ENCODE assay signal across 20 mouse cellular contexts in the genomic region with DNA sequence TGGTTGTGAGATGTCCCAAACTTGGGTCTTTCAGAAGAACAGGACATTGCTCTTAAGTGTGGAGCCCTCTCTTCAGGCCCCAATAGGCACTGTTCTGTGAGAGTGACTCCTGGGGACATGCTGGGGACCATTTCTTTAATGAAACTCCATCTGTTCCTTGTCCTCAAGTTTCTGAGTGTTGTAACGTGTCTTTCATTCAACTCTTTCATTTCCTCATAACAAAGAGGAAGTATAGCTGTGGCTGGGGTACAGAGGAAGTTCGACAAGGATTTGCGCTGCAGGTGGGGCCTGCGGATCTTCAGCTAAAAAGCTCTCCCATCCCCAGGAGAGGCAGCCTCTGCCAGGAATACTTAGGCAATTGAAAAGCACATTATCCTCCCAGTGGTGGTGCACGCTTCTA. TPM values are rescaled to one million over a fixed set of nuclear protein-coding genes. Genes with fewer than 3 reads are reported as not detected.
DNase-seq lines count a peak whose midpoint lies in the region; ATAC-seq and TF ChIP-seq lines count a peak whose summit lies in the region.
"Had no signal": no experiment of that assay in that cellular context is flagged by ENCODE, and none has a peak within 500 bp of the region (broad histone marks: within the 10 kb centered on the region; RNA-seq: fewer than 3 reads in every experiment).

No protein-coding gene starts in this region.

- no peaks in the 10 kb centered on the region for H3K27me3 ChIP-seq in liver, adult 2 months (ENCODE audit: control insufficient read depth, insufficient read depth, low read length)
- no peaks in the 10 kb centered on the region for H3K27me3 ChIP-seq in liver, embryonic 11.5 days (replicated peaks; ENCODE audit: control insufficient read depth, insufficient read depth, low read length)
- no peaks in the 10 kb centered on the region for H3K27me3 ChIP-seq in midbrain, embryonic 14.5 days (ENCODE audit: control insufficient read depth, insufficient read depth, low read length)

- no peak for ATAC-seq in liver, embryonic 11.5 days (replicated peaks; ENCODE audit: low FRiP score)
- ATAC-seq in neutrophil, adult 5-6 weeks (ENCODE audit: extremely low read depth, insufficient number of reproducible peaks, low FRiP score, poor library complexity, severe bottlenecking): peak; percentile 72
- no peak for ATAC-seq in midbrain, embryonic 14.5 days (ENCODE audit: low FRiP score, low TSS enrichment)
- ATAC-seq: forebrain, postnatal 0 days had no signal

- H3K4me3 ChIP-seq in liver, adult 2 months (ENCODE audit: insufficient read depth, low read depth, low read length): no peak overlapping the region
- no peak overlapping the region for H3K4me3 ChIP-seq in liver, embryonic 11.5 days (ENCODE audit: low read depth, low read length)
- no peak overlapping the region for H3K4me3 ChIP-seq in midbrain, embryonic 14.5 days (replicated peaks; ENCODE audit: low read depth, low read length)
- H3K4me3 ChIP-seq: gastrocnemius, adult 2 months had no signal

- H3K4me2 ChIP-seq in liver, embryonic 11.5 days: no peak overlapping the region
- no peak overlapping the region for H3K4me2 ChIP-seq in midbrain, embryonic 14.5 days (ENCODE audit: low read length)
- H3K4me2 ChIP-seq: heart, embryonic 11.5 days had no signal

- no peaks in the 10 kb centered on the region for H3K79me2 ChIP-seq in liver, adult 2 months (ENCODE audit: control insufficient read depth, insufficient read depth, low read length)

- no peak overlapping the region for H3K9ac ChIP-seq in liver, adult 2 months (ENCODE audit: low read depth, low read length)
- H3K9ac ChIP-seq in liver, embryonic 11.5 days (ENCODE audit: low read depth, low read length): no peak overlapping the region
- H3K9ac ChIP-seq in midbrain, embryonic 14.5 days (replicated peaks; ENCODE audit: low read length): no peak overlapping the region
- H3K9ac ChIP-seq: forebrain, postnatal 0 days had no signal

- TF ChIP-seq POLR2A in liver, adult 2 months (IDR thresholded peaks at IDR 0.05; ENCODE audit: extremely low read depth, insufficient read depth, low read length): no peak

- no peak for TF ChIP-seq CTCF in liver, adult 2 months (IDR thresholded peaks at IDR 0.05; ENCODE audit: low read depth, low read length)

- DNase-seq in liver, adult 2 months (ENCODE audit: extremely low read depth, low read depth, low spot score): peak; percentile 36
- no peak for DNase-seq in liver, embryonic 11.5 days (ENCODE audit: low spot score)
- peak; percentile 88 for DNase-seq in A20 (ENCODE audit: low read depth, low spot score)
- peak; percentile 32 for DNase-seq in c-Kit-positive CD71-negative TER-119-negative erythroid progenitor cells, embryonic 14.5 days (ENCODE audit: low read depth)
- no peak for DNase-seq in c-Kit-positive CD71-positive TER-119-positive erythroid progenitor cells, embryonic 14.5 days (ENCODE audit: low spot score)
- DNase-seq in gastrocnemius, postnatal 25 days: no peak
- DNase-seq in midbrain, embryonic 14.5 days: no peak
- DNase-seq: adrenal gland, adult 8-10 months; cerebellum, postnatal 10 days; forebrain, postnatal 0 days; gastrocnemius, adult 2 months; heart, postnatal 4 days; kidney, adult 8-10 months; lung, adult 2 months; right cerebral cortex, postnatal 25 days had no signal

- 81% methylated on average over 5 of the region's 5 CpGs for WGBS in liver, adult 2 months
- whole genome bisulfite sequencing in liver, embryonic 11.5 days: 47% methylated on average over 5 of the region's 5 CpGs
- WGBS in midbrain, embryonic 14.5 days: 77% methylated on average over 5 of the region's 5 CpGs

- no peak overlapping the region for H3K27ac ChIP-seq in liver, adult 2 months (replicated peaks; ENCODE audit: insufficient read depth, low read depth, low read length)
- H3K27ac ChIP-seq in liver, embryonic 11.5 days (ENCODE audit: low read depth, low read length): no peak overlapping the region
- no peak overlapping the region for H3K27ac ChIP-seq in midbrain, embryonic 14.5 days (replicated peaks; ENCODE audit: low read depth, low read length)
- H3K27ac ChIP-seq: gastrocnemius, adult 2 months had no signal

- peaks cover 3% of the 10 kb centered on the region; the same call in 1 of the 2 replicates for H3K4me1 ChIP-seq in liver, adult 2 months (ENCODE audit: control insufficient read depth, insufficient read depth, low read length)
- H3K4me1 ChIP-seq in liver, embryonic 11.5 days (replicated peaks; ENCODE audit: control insufficient read depth, insufficient read depth, low read length): peaks cover 4% of the 10 kb centered on the region
- peaks cover 2% of the 10 kb centered on the region; the same call in 1 of the 2 replicates for H3K4me1 ChIP-seq in midbrain, embryonic 14.5 days (ENCODE audit: control insufficient read depth, insufficient read depth, low read length)

- H3K36me3 ChIP-seq in liver, adult 2 months (ENCODE audit: control insufficient read depth, insufficient read depth, low read length): no peaks in the 10 kb centered on the region
- H3K36me3 ChIP-seq in liver, embryonic 11.5 days (ENCODE audit: control insufficient read depth, insufficient read depth, low read length): no peaks in the 10 kb centered on the region
- H3K36me3 ChIP-seq in midbrain, embryonic 14.5 days (ENCODE audit: control insufficient read depth, insufficient read depth, low read length): no peaks in the 10 kb centered on the region

- H3K9me3 ChIP-seq in liver, embryonic 11.5 days (ENCODE audit: control insufficient read depth, low read length): no peaks in the 10 kb centered on the region
- no peaks in the 10 kb centered on the region for H3K9me3 ChIP-seq in midbrain, embryonic 14.5 days (ENCODE audit: control insufficient read depth, low read length)

RNA-seq across cellular contexts. Expression of gene Dtx2, which starts 4.0 kb away (rescaled TPM):
- 1.0 and 1.9 TPM in 2 replicates for total RNA-seq in liver, adult 2 months (2014; rRNA removed)
- 4.3 and 7.1 TPM in 2 replicates for polyA plus RNA-seq in liver, adult 2 months (2012; rRNA removed)
- polyA plus RNA-seq in liver, embryonic 11.5 days (2014; fragmentation: Nextera tagmentation; extraction: Ambion mirVana): 20.0 and 20.3 TPM in 2 replicates
- total RNA-seq in neutrophil, adult 5-6 weeks (2017): 13.0 and 13.7 TPM in 2 replicates
- total RNA-seq in gastrocnemius, postnatal 25 days (2021): 1 to 10 TPM; 5.9 to 7.3 TPM
- polyA plus RNA-seq in midbrain, embryonic 14.5 days (2014; fragmentation: Nextera tagmentation; extraction: Ambion mirVana): 23.0 and 24.0 TPM in 2 replicates

RNA-seq across cellular contexts. Expression of gene Zp3, which starts 10.7 kb away (rescaled TPM):
- not detected in 2 replicates for total RNA-seq in liver, adult 2 months (2014; rRNA removed)
- not detected in 2 replicates for polyA plus RNA-seq in liver, adult 2 months (2012; rRNA removed)
- not detected in 2 replicates for polyA plus RNA-seq in liver, embryonic 11.5 days (2014; fragmentation: Nextera tagmentation; extraction: Ambion mirVana)
- total RNA-seq in neutrophil, adult 5-6 weeks (2017): not detected in 2 replicates
- not detected for total RNA-seq in gastrocnemius, postnatal 25 days (2021)
- polyA plus RNA-seq in midbrain, embryonic 14.5 days (2014; fragmentation: Nextera tagmentation; extraction: Ambion mirVana): 0.16 TPM in 1 of 2 replicates, not detected in the other
- total RNA-seq: adrenal gland, adult 8-10 months; gastrocnemius, adult 2 months; heart, postnatal 4 days had no signal
- polyA plus RNA-seq: C2C12; large intestine, adult 2 months; limb, embryonic 11.5 days had no signal

RNA-seq across cellular contexts. Expression of gene Ssc4d, which starts 16.3 kb away (rescaled TPM):
- 4.0 and 4.8 TPM in 2 replicates for total RNA-seq in liver, adult 2 months (2014; rRNA removed)
- 5.8 and 6.5 TPM in 2 replicates for polyA plus RNA-seq in liver, adult 2 months (2012; rRNA removed)
- 3.0 and 3.1 TPM in 2 replicates for polyA plus RNA-seq in liver, embryonic 11.5 days (2014; fragmentation: Nextera tagmentation; extraction: Ambion mirVana)
- total RNA-seq in neutrophil, adult 5-6 weeks (2017): 5.0 and 5.6 TPM in 2 replicates
- 1 to 10 TPM in 1 of 2 experiments, under 1 TPM in 1; 0.67 to 1.2 TPM for total RNA-seq in gastrocnemius, postnatal 25 days (2021)
- polyA plus RNA-seq in midbrain, embryonic 14.5 days (2014; fragmentation: Nextera tagmentation; extraction: Ambion mirVana): 1.4 and 1.9 TPM in 2 replicates

RNA-seq across cellular contexts. Expression of gene Upk3b, which starts 47.7 kb away (rescaled TPM):
- 0.34 and 0.55 TPM in 2 replicates for total RNA-seq in liver, adult 2 months (2014; rRNA removed)
- polyA plus RNA-seq in liver, adult 2 months (2012; rRNA removed): 1.3 and 2.1 TPM in 2 replicates
- polyA plus RNA-seq in liver, embryonic 11.5 days (2014; fragmentation: Nextera tagmentation; extraction: Ambion mirVana): 15.2 and 16.6 TPM in 2 replicates
- total RNA-seq in neutrophil, adult 5-6 weeks (2017): not detected in 2 replicates
- total RNA-seq in gastrocnemius, postnatal 25 days (2021): under 1 TPM in 1 of 2 experiments, not detected in 1; 0.11 TPM
- polyA plus RNA-seq in midbrain, embryonic 14.5 days (2014; fragmentation: Nextera tagmentation; extraction: Ambion mirVana): not detected in 2 replicates
- total RNA-seq: gastrocnemius, adult 2 months had no signal
- polyA plus RNA-seq: forebrain, postnatal 0 days had no signal

RNA-seq across cellular contexts. Expression of gene Ywhag, which starts 56.2 kb away (rescaled TPM):
- 23.0 and 30.9 TPM in 2 replicates for total RNA-seq in liver, adult 2 months (2014; rRNA removed)
- polyA plus RNA-seq in liver, adult 2 months (2012; rRNA removed): 42.4 and 50.4 TPM in 2 replicates
- 97.3 and 99.8 TPM in 2 replicates for polyA plus RNA-seq in liver, embryonic 11.5 days (2014; fragmentation: Nextera tagmentation; extraction: Ambion mirVana)
- 66.7 and 70.0 TPM in 2 replicates for total RNA-seq in neutrophil, adult 5-6 weeks (2017)
- 100 to 1,000 TPM; 282 to 288 TPM for total RNA-seq in gastrocnemius, postnatal 25 days (2021)
- 420 and 582 TPM in 2 replicates for polyA plus RNA-seq in midbrain, embryonic 14.5 days (2014; fragmentation: Nextera tagmentation; extraction: Ambion mirVana)

Comparison
In these comparisons a context has a peak if more than half of its experiments do, and no peak if none do; other contexts are left out.
1. DNase-seq: peak in liver, adult 2 months (single experiment), A20 (single experiment) and c-Kit-positive CD71-negative TER-119-negative erythroid progenitor cells, embryonic 14.5 days (single experiment); none in liver, embryonic 11.5 days (single experiment), c-Kit-positive CD71-positive TER-119-positive erythroid progenitor cells, embryonic 14.5 days (single experiment), gastrocnemius, postnatal 25 days (single experiment) and midbrain, embryonic 14.5 days (single experiment).